Mouse (Mus musculus): ENCODE data around the gene Chrm3. TPM values are rescaled to one million over a fixed set of nuclear protein-coding genes. Genes with fewer than 3 reads are reported as not detected.

Gene Chrm3
- polyA plus RNA-seq, 1 experiment from 2014 or later: 6.9 TPM

GRCm38 (mm10) chr13:10163354-10163753 is 197.3 kb downstream of the Chrm3 start:
- H3K4me1 ChIP-seq (ENCODE audit: control insufficient read depth, insufficient read depth, low read length): no peaks in the 10 kb centered on the region
- H3K27me3 ChIP-seq (ENCODE audit: control insufficient read depth, insufficient read depth, low read length): no peaks in the 10 kb centered on the region
- H3K4me2 ChIP-seq (replicated peaks; ENCODE audit: low read depth, low read length): no peak overlapping the region
- no peak for ATAC-seq (ENCODE audit: insufficient number of reproducible peaks, insufficient read depth, low FRiP score, low read depth)
- no peak overlapping the region for H3K9ac ChIP-seq (replicated peaks; ENCODE audit: low read depth, low read length)
- no peaks in the 10 kb centered on the region for H3K9me3 ChIP-seq (ENCODE audit: control insufficient read depth, low read depth, low read length)
- no peak overlapping the region for H3K4me3 ChIP-seq (ENCODE audit: low read depth, low read length)
- H3K36me3 ChIP-seq (ENCODE audit: control insufficient read depth, insufficient read depth, low read length): no peaks in the 10 kb centered on the region
- H3K27ac ChIP-seq (ENCODE audit: low read length): no peak overlapping the region

- Histone ChIP-seq H3K4me2 (replicated peaks; ENCODE audit: low read depth, low read length) (no peak overlapping the region), H3K27me3 (ENCODE audit: control insufficient read depth, insufficient read depth, low read length) (no peaks in the 10 kb centered on the region)
Observed at GRCm38 (mm10) chr13:10157496-10157895, 203.2 kb downstream of the Chrm3 start.

GRCm38 (mm10) chr13:10140573-10140972 is 220.1 kb downstream of the Chrm3 start:
- Histone ChIP-seq H3K4me3 (ENCODE audit: low read depth, low read length) (no peak overlapping the region), H3K9ac (replicated peaks; ENCODE audit: low read depth, low read length) (no peak overlapping the region), H3K9me3 (ENCODE audit: control insufficient read depth, low read depth, low read length) (no peaks in the 10 kb centered on the region), H3K27ac (ENCODE audit: low read length) (no peak overlapping the region), H3K4me1 (ENCODE audit: control insufficient read depth, insufficient read depth, low read length) (no peaks in the 10 kb centered on the region), H3K27me3 (ENCODE audit: control insufficient read depth, insufficient read depth, low read length) (no peaks in the 10 kb centered on the region), H3K36me3 (ENCODE audit: control insufficient read depth, insufficient read depth, low read length) (no peaks in the 10 kb centered on the region), H3K4me2 (replicated peaks; ENCODE audit: low read depth, low read length) (no peak overlapping the region)
- ATAC-seq (ENCODE audit: insufficient number of reproducible peaks, insufficient read depth, low FRiP score, low read depth): no peak
- 77% methylated on average over 4 of the region's 4 CpGs for WGBS

More at GRCm38 (mm10) chr13:10157496-10157895, 203.2 kb downstream of the Chrm3 start:
- no peak for ATAC-seq (ENCODE audit: insufficient number of reproducible peaks, insufficient read depth, low FRiP score, low read depth)
- no peaks in the 10 kb centered on the region for H3K9me3 ChIP-seq (ENCODE audit: control insufficient read depth, low read depth, low read length)
- H3K27ac ChIP-seq (ENCODE audit: low read length): no peak overlapping the region
- H3K4me1 ChIP-seq (ENCODE audit: control insufficient read depth, insufficient read depth, low read length): no peaks in the 10 kb centered on the region
- no peaks in the 10 kb centered on the region for H3K36me3 ChIP-seq (ENCODE audit: control insufficient read depth, insufficient read depth, low read length)
- no peak overlapping the region for H3K4me3 ChIP-seq (ENCODE audit: low read depth, low read length)
- no peak overlapping the region for H3K9ac ChIP-seq (replicated peaks; ENCODE audit: low read depth, low read length)
- 82% methylated on average over 3 of the region's 3 CpGs for WGBS

GRCm38 (mm10) chr13:10138878-10139277 is 221.8 kb downstream of the Chrm3 start:
- Histone ChIP-seq H3K27me3 (ENCODE audit: control insufficient read depth, insufficient read depth, low read length) (no peaks in the 10 kb centered on the region), H3K4me1 (ENCODE audit: control insufficient read depth, insufficient read depth, low read length) (no peaks in the 10 kb centered on the region), H3K4me2 (replicated peaks; ENCODE audit: low read depth, low read length) (no peak overlapping the region), H3K36me3 (ENCODE audit: control insufficient read depth, insufficient read depth, low read length) (no peaks in the 10 kb centered on the region), H3K27ac (ENCODE audit: low read length) (no peak overlapping the region), H3K9ac (replicated peaks; ENCODE audit: low read depth, low read length) (no peak overlapping the region), H3K4me3 (ENCODE audit: low read depth, low read length) (no peak overlapping the region), H3K9me3 (ENCODE audit: control insufficient read depth, low read depth, low read length) (no peaks in the 10 kb centered on the region)
- WGBS: 79% methylated on average over 4 of the region's 4 CpGs
- no peak for ATAC-seq (ENCODE audit: insufficient number of reproducible peaks, insufficient read depth, low FRiP score, low read depth)

- Histone ChIP-seq H3K9me3 (ENCODE audit: control insufficient read depth, low read depth, low read length) (no peaks in the 10 kb centered on the region), H3K27me3 (ENCODE audit: control insufficient read depth, insufficient read depth, low read length) (no peaks in the 10 kb centered on the region), H3K9ac (replicated peaks; ENCODE audit: low read depth, low read length) (no peak overlapping the region), H3K27ac (ENCODE audit: low read length) (no peak overlapping the region), H3K4me1 (ENCODE audit: control insufficient read depth, insufficient read depth, low read length) (no peaks in the 10 kb centered on the region), H3K36me3 (ENCODE audit: control insufficient read depth, insufficient read depth, low read length) (no peaks in the 10 kb centered on the region), H3K4me3 (ENCODE audit: low read depth, low read length) (no peak overlapping the region), H3K4me2 (replicated peaks; ENCODE audit: low read depth, low read length) (no peak overlapping the region)
- WGBS: 59% methylated on average over 2 of the region's 2 CpGs
- no peak for ATAC-seq (ENCODE audit: insufficient number of reproducible peaks, insufficient read depth, low FRiP score, low read depth)
Observed at GRCm38 (mm10) chr13:10131064-10131463, 229.6 kb downstream of the Chrm3 start.

- Histone ChIP-seq H3K27me3 (ENCODE audit: control insufficient read depth, insufficient read depth, low read length) (no peaks in the 10 kb centered on the region), H3K4me3 (ENCODE audit: low read depth, low read length) (no peak overlapping the region), H3K9me3 (ENCODE audit: control insufficient read depth, low read depth, low read length) (no peaks in the 10 kb centered on the region), H3K9ac (replicated peaks; ENCODE audit: low read depth, low read length) (no peak overlapping the region), H3K4me1 (ENCODE audit: control insufficient read depth, insufficient read depth, low read length) (0 out of 2 replicates have a peak, but pooled peaks cover 4% of the 10 kb centered on the region), H3K27ac (ENCODE audit: low read length) (no peak overlapping the region), H3K36me3 (ENCODE audit: control insufficient read depth, insufficient read depth, low read length) (no peaks in the 10 kb centered on the region), H3K4me2 (replicated peaks; ENCODE audit: low read depth, low read length) (no peak overlapping the region)
- ATAC-seq (ENCODE audit: insufficient number of reproducible peaks, insufficient read depth, low FRiP score, low read depth): no peak
- WGBS: 34% methylated on average over 2 of the region's 2 CpGs
Observed at GRCm38 (mm10) chr13:10112211-10112610, 248.4 kb downstream of the Chrm3 start.

GRCm38 (mm10) chr13:10109542-10109941 is 251.1 kb downstream of the Chrm3 start:
- 49% methylated on average over 1 of the region's 1 CpGs for WGBS
- Histone ChIP-seq H3K4me2 (replicated peaks; ENCODE audit: low read depth, low read length) (no peak overlapping the region), H3K36me3 (ENCODE audit: control insufficient read depth, insufficient read depth, low read length) (no peaks in the 10 kb centered on the region), H3K27me3 (ENCODE audit: control insufficient read depth, insufficient read depth, low read length) (no peaks in the 10 kb centered on the region), H3K4me1 (ENCODE audit: control insufficient read depth, insufficient read depth, low read length) (0 out of 2 replicates have a peak, but pooled peaks cover 4% of the 10 kb centered on the region), H3K9me3 (ENCODE audit: control insufficient read depth, low read depth, low read length) (no peaks in the 10 kb centered on the region), H3K4me3 (ENCODE audit: low read depth, low read length) (no peak overlapping the region), H3K9ac (replicated peaks; ENCODE audit: low read depth, low read length) (no peak overlapping the region), H3K27ac (ENCODE audit: low read length) (no peak overlapping the region)
- ATAC-seq (ENCODE audit: insufficient number of reproducible peaks, insufficient read depth, low FRiP score, low read depth): no peak

GRCm38 (mm10) chr13:10107331-10107730 is 253.3 kb downstream of the Chrm3 start:
- no peak for ATAC-seq (ENCODE audit: insufficient number of reproducible peaks, insufficient read depth, low FRiP score, low read depth)
- no peak overlapping the region for H3K27ac ChIP-seq (ENCODE audit: low read length)
- no peak overlapping the region for H3K4me2 ChIP-seq (replicated peaks; ENCODE audit: low read depth, low read length)
- no peak overlapping the region for H3K9ac ChIP-seq (replicated peaks; ENCODE audit: low read depth, low read length)
- no peaks in the 10 kb centered on the region for H3K27me3 ChIP-seq (ENCODE audit: control insufficient read depth, insufficient read depth, low read length)
- H3K9me3 ChIP-seq (ENCODE audit: control insufficient read depth, low read depth, low read length): no peaks in the 10 kb centered on the region
- no peaks in the 10 kb centered on the region for H3K4me1 ChIP-seq (ENCODE audit: control insufficient read depth, insufficient read depth, low read length)
- 82% methylated on average over 7 of the region's 7 CpGs for WGBS
- no peak overlapping the region for H3K4me3 ChIP-seq (ENCODE audit: low read depth, low read length)
- H3K36me3 ChIP-seq (ENCODE audit: control insufficient read depth, insufficient read depth, low read length): no peaks in the 10 kb centered on the region

GRCm38 (mm10) chr13:10090778-10091177 is 269.9 kb downstream of the Chrm3 start:
- Histone ChIP-seq H3K4me2 (replicated peaks; ENCODE audit: low read depth, low read length) (no peak overlapping the region), H3K36me3 (ENCODE audit: control insufficient read depth, insufficient read depth, low read length) (no peaks in the 10 kb centered on the region), H3K27ac (ENCODE audit: low read length) (no peak overlapping the region), H3K4me3 (ENCODE audit: low read depth, low read length) (no peak overlapping the region), H3K27me3 (ENCODE audit: control insufficient read depth, insufficient read depth, low read length) (no peaks in the 10 kb centered on the region), H3K4me1 (ENCODE audit: control insufficient read depth, insufficient read depth, low read length) (no peaks in the 10 kb centered on the region), H3K9me3 (ENCODE audit: control insufficient read depth, low read depth, low read length) (no peaks in the 10 kb centered on the region), H3K9ac (replicated peaks; ENCODE audit: low read depth, low read length) (no peak overlapping the region)
- WGBS: 54% methylated on average over 4 of the region's 4 CpGs
- ATAC-seq (ENCODE audit: insufficient number of reproducible peaks, insufficient read depth, low FRiP score, low read depth): no peak
